ENCODE assay signal across 25 mouse cellular contexts in genomic region chr7:79068231-79068630, GRCm38 (mm10). TPM values are rescaled to one million over a fixed set of nuclear protein-coding genes. Genes with fewer than 3 reads are reported as not detected.
DNase-seq lines count a peak whose midpoint lies in the region; ATAC-seq lines count a peak whose summit lies in the region.
"Had no signal": no experiment of that assay in that cellular context is flagged by ENCODE, and none has a peak within 500 bp of the region (broad histone marks: within the 10 kb centered on the region; RNA-seq: fewer than 3 reads in every experiment).

No protein-coding gene starts in this region.

- intact Hi-C loops in heart, postnatal 25 days (cut with DNase I), result no loop called here

- H3K27me3 ChIP-seq in heart, embryonic 11.5 days (ENCODE audit: control insufficient read depth, insufficient read depth, low read length), result no peaks in the 10 kb centered on the region
- H3K27me3 ChIP-seq: forebrain, embryonic 13.5 days; hindbrain, embryonic 15.5 days had no signal

- peak; percentile 71 for ATAC-seq in heart, embryonic 11.5 days (replicated peaks; ENCODE audit: insufficient number of reproducible peaks, low FRiP score, low TSS enrichment)
- ATAC-seq: CD4-positive, CD25-positive, alpha-beta regulatory T cell, adult 4 months; forebrain, embryonic 13.5 days; forebrain, postnatal 0 days had no signal

- H3K27ac ChIP-seq in heart, embryonic 11.5 days (ENCODE audit: low read depth, low read length), result no peak overlapping the region
- H3K27ac ChIP-seq: embryonic facial prominence, embryonic 10.5 days; forebrain, embryonic 13.5 days; gastrocnemius, adult 2 months; hindbrain, embryonic 10.5 days; hindbrain, embryonic 15.5 days; kidney, postnatal 0 days had no signal

- DNase-seq in heart, adult 8-10 months (ENCODE audit: low spot score), result peak; percentile 11
- DNase-seq in heart, postnatal 25 days (ENCODE audit: low spot score), result no peak
- DNase-seq in R1 (ENCODE audit: low read depth, low spot score), result peak; percentile 19
- peak; percentile 9 for DNase-seq in heart, postnatal 4 days
- DNase-seq in adrenal gland, postnatal 36 days, result no peak
- DNase-seq in thymus, postnatal 4 days, result no peak
- DNase-seq: adrenal gland, adult 2 months; B cell, adult 2 months; cerebellum, adult 11 months; cerebellum, adult 9-10 months; cerebellum, postnatal 36 days; forebrain, postnatal 0 days; gastrocnemius, adult 2 months; gastrocnemius, postnatal 25 days; kidney, adult 11 months; kidney, adult 9 months had no signal

- no peaks in the 10 kb centered on the region for H3K36me3 ChIP-seq in heart, embryonic 11.5 days (ENCODE audit: control insufficient read depth, insufficient read depth, low read length)
- H3K36me3 ChIP-seq: embryonic facial prominence, embryonic 10.5 days; G1E; hindbrain, embryonic 10.5 days; hindbrain, embryonic 15.5 days had no signal

- H3K9me3 ChIP-seq in heart, embryonic 11.5 days (replicated peaks; ENCODE audit: control insufficient read depth, low read length), result no peaks in the 10 kb centered on the region
- H3K9me3 ChIP-seq: embryonic facial prominence, embryonic 10.5 days; forebrain, embryonic 13.5 days; G1E; hindbrain, embryonic 10.5 days; hindbrain, embryonic 15.5 days had no signal

- no peak overlapping the region for H3K4me2 ChIP-seq in heart, embryonic 11.5 days
- H3K4me2 ChIP-seq: forebrain, embryonic 13.5 days; hindbrain, embryonic 15.5 days had no signal

- no peak overlapping the region for H3K9ac ChIP-seq in heart, embryonic 11.5 days (ENCODE audit: low read depth, low read length)
- H3K9ac ChIP-seq: forebrain, embryonic 13.5 days; forebrain, postnatal 0 days; hindbrain, embryonic 15.5 days had no signal

- no peak overlapping the region for H3K4me3 ChIP-seq in heart, embryonic 11.5 days (ENCODE audit: low read depth, low read length)
- H3K4me3 ChIP-seq: embryonic facial prominence, embryonic 10.5 days; forebrain, embryonic 13.5 days; gastrocnemius, adult 2 months; hindbrain, embryonic 10.5 days; hindbrain, embryonic 15.5 days had no signal

- 3% methylated on average over 4 of the region's 4 CpGs for WGBS in heart, embryonic 11.5 days (ENCODE audit: insufficient replicate concordance)

- no peaks in the 10 kb centered on the region for H3K4me1 ChIP-seq in heart, embryonic 11.5 days (ENCODE audit: control insufficient read depth, insufficient read depth, low read length)
- H3K4me1 ChIP-seq: embryonic facial prominence, embryonic 10.5 days; forebrain, embryonic 13.5 days; hindbrain, embryonic 15.5 days had no signal

RNA-seq across cellular contexts. Expression of gene Acan, which starts 14.9 kb away (rescaled TPM):
- total RNA-seq in heart, adult 8-10 months (2022), result under 1 TPM; 0.05 to 0.16 (median 0.11) TPM
- under 1 TPM; 0.20 to 0.29 TPM for total RNA-seq in heart, postnatal 25 days (2021)
- 0.31 and 0.52 TPM in 2 replicates for polyA plus RNA-seq in heart, embryonic 11.5 days (2014; fragmentation: Nextera tagmentation; extraction: Ambion mirVana)
- total RNA-seq in heart, postnatal 4 days (2021), result 1 to 10 TPM; 4.1 to 4.2 TPM
- total RNA-seq in adrenal gland, postnatal 36 days (2021), result 10 to 100 TPM in 1 of 2 experiments, under 1 TPM in 1; 0.72 to 15.2 TPM
- total RNA-seq: granulocyte monocyte progenitor cell, adult 5-6 weeks had no signal
- polyA plus RNA-seq: CD4-positive, CD25-positive, alpha-beta regulatory T cell, adult 4 months; forebrain, embryonic 13.5 days; G1E had no signal

Comparison
In these comparisons a context has a peak if more than half of its experiments do, and no peak if none do; other contexts are left out.
1. DNase-seq: peak in heart, adult 8-10 months (single experiment), R1 (single experiment) and heart, postnatal 4 days (single experiment); none in heart, postnatal 25 days (single experiment), adrenal gland, postnatal 36 days (0 of 2) and thymus, postnatal 4 days (single experiment).